Mouse (Mus musculus) ES-E14 (cell line): ENCODE measurements around the gene Ptgis. TPM values are rescaled to one million over a fixed set of nuclear protein-coding genes. Genes with fewer than 3 reads are reported as not detected.

Source experiments
- DNase-seq: peaks from one replicate; pipeline ENCODE4 v3.0.0-alpha.2; 2013; ENCODE audit warnings: low read depth, low spot score
- H3K27ac ChIP-seq: 2 replicates; pipeline ENCODE4 v1.5.1; 2012; ENCODE audit warnings: low read depth, mild to moderate bottlenecking, low read length, moderate library complexity, mixed read lengths; ENCODE audit not compliant: poor library complexity, insufficient read depth, severe bottlenecking
- H3K36me3 ChIP-seq: 2 replicates; pipeline ENCODE4 v1.6.1; 2012; ENCODE audit warnings: mild to moderate bottlenecking, low read length, moderate library complexity, mixed read lengths; ENCODE audit not compliant: control insufficient read depth, poor library complexity, insufficient read depth, severe bottlenecking
- H3K4me1 ChIP-seq, 2 experiments: fragments of 150-350 bp in 1 of 2; sonication (generic) in 1 of 2; 2 replicates each; pipeline ENCODE4 v1.6.1; 2012; ENCODE audit warnings: low read length in 2 of 2, mild to moderate bottlenecking in 1 of 2, mixed read lengths in 1 of 2; ENCODE audit not compliant: control insufficient read depth in 2 of 2, insufficient read depth in 2 of 2, poor library complexity in 1 of 2
- H3K4me3 ChIP-seq, 2 experiments: fragments of 150-350 bp in 1 of 2; sonication (generic) in 1 of 2; 2 replicates each; pipeline ENCODE4 v1.5.1; 2012; ENCODE audit warnings: low read length in 2 of 2, low read depth in 1 of 2, mild to moderate bottlenecking in 1 of 2, mixed read lengths in 1 of 2; ENCODE audit not compliant: insufficient read depth in 1 of 2, poor library complexity in 1 of 2, severe bottlenecking in 1 of 2
- H3K9ac ChIP-seq: 2 replicates; pipeline ENCODE4 v1.6.1; 2012; ENCODE audit warnings: low read depth, mild to moderate bottlenecking, low read length, mixed read lengths; ENCODE audit not compliant: poor library complexity, insufficient read depth, severe bottlenecking
- H3K9me3 ChIP-seq: fragments of 150-350 bp; sonication (generic); 2 replicates; pipeline ENCODE4 v1.6.1; 2012; ENCODE audit warnings: low read depth, mild to moderate bottlenecking, low read length; ENCODE audit not compliant: control insufficient read depth, insufficient read depth
- CHD2 ChIP-seq: IDR thresholded peaks from 2 replicates; pipeline ENCODE4 v1.6.1; 2014; ENCODE audit warnings: mild to moderate bottlenecking, low read depth, low read length, inconsistent platforms
- HCFC1 ChIP-seq: IDR thresholded peaks from 2 replicates; pipeline ENCODE4 v1.6.1; 2012; ENCODE audit warnings: low read length, inconsistent platforms, borderline replicate concordance; ENCODE audit not compliant: insufficient read depth
- MAFK ChIP-seq: IDR thresholded peaks from 2 replicates; pipeline ENCODE4 v1.6.1; 2014; ENCODE audit warnings: mild to moderate bottlenecking, low read depth, low read length, inconsistent platforms; ENCODE audit not compliant: insufficient read depth
- ZC3H11A ChIP-seq: IDR thresholded peaks from 2 replicates; pipeline ENCODE4 v1.6.1; 2012; ENCODE audit warnings: low read depth, mild to moderate bottlenecking, inconsistent platforms, low read length, borderline replicate concordance
- ZNF384 ChIP-seq: IDR thresholded peaks from 2 replicates; pipeline ENCODE4 v1.6.1; 2012; ENCODE audit warnings: low read depth, low read length, inconsistent platforms
- in situ Hi-C, 2 experiments: fragments of 600-800 bp; cut with MboI; formaldehyde crosslinking; loops; one replicate each; pipeline ENCODE4 v1.15.1; 2025; ENCODE audit warnings: low sequenced_read_pairs in 2 of 2, inconsistent platforms in 1 of 2; ENCODE audit not compliant: unreplicated experiment in 2 of 2
- total RNA-seq: library from RNA; depleted of rRNA; stranded (reverse); fragments of 300-350 nt; gene quantifications from 2 replicates; pipeline ENCODE4 v1.2.3, GENCODE M21; 2012

The Ptgis gene
- total RNA-seq, 1 experiment, result 16.1 TPM

DNA sequence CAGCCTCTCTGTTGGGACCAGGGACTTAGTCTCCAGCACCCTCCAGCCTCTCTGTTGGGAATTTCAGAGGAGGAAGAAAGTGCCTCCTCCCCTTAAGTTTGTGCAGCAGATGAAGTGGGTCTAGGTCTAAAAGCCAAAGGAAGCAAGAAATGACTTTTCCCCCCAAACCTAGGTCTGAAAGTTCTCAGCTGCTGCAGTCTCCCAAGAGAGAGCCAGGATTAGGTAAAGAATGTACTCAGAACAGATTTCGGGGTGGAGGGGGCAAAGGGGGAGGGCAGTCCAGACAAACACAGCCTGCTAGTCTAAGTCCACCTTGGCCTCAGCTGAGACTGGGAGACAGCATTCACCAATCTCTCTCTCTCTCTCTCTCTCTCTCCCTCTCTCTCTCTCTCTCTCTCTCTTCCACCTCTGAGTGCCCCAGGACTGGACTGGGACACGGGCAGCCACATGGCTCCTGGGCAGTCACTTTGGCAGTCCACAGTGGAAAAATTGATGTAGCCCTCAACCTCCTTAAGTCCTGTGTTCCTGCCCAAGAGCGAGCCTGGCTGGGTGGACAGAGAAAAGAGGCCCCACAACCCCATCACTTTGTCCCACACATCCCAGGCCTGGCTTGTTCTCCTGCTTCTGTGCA lies 11.8 kb upstream of the Ptgis start:
- Histone ChIP-seq H3K9ac (no peak overlapping the region), H3K36me3 (no peaks in the 10 kb centered on the region), H3K4me3 (no peak overlapping the region), H3K9me3 (no peaks in the 10 kb centered on the region), H3K27ac (no peak overlapping the region; the same call in 1 of the 2 replicates), H3K4me1 (peaks cover 3 to 39% of the 10 kb centered on the region in 2 experiments; a peak in 2 of 4 replicates)
- DNase-seq, result no peak
- in situ Hi-C loops, result no loop called here
- TF ChIP-seq ZC3H11A (no peak), MAFK (no peak), ZNF384 (no peak), CHD2 (no peak), HCFC1 (no peak)

DNA sequence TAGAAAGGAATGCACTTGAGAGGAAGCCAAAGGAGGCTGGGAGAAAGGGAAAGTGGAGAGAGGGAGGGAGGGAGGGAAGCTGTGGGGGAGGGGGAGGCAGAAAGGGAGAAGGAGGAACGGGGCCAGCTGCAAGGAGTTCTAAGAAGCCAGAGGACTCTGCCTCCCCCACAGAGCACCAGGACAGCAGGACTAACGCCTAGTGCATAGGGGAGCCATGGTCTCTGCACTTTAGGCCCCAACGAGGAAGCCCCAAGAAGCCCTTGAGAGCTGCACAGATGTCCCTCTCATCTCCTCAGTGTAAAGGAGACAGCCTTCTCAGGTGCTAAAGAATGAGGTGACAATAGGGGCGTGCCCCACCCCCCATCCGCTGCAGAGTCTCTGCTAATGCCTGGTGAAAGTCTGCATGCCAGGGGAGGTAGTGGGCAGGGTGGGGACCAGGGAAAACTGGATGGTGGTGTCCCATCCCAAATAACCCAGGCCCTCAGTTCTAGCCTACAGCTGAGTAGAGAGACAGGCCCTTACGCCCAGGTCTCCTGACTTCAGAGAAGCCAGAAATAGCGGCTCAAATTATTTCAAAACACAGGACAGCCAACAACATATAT lies 10.4 kb upstream of the Ptgis start:
- H3K9me3 ChIP-seq, result no peaks in the 10 kb centered on the region
- H3K27ac ChIP-seq, result no peak overlapping the region; the same call in 1 of the 2 replicates
- H3K36me3 ChIP-seq, result no peaks in the 10 kb centered on the region
- in situ Hi-C loops, result no loop called here
- no peak overlapping the region for H3K4me3 ChIP-seq
- no peak for DNase-seq
- peaks cover 3 to 39% of the 10 kb centered on the region in 2 experiments; a peak in 2 of 4 replicates for H3K4me1 ChIP-seq
- TF ChIP-seq CHD2, result no peak
- no peak for TF ChIP-seq ZC3H11A
- TF ChIP-seq HCFC1, result no peak
- no peak for TF ChIP-seq MAFK
- no peak for TF ChIP-seq ZNF384
- H3K9ac ChIP-seq, result no peak overlapping the region

DNA sequence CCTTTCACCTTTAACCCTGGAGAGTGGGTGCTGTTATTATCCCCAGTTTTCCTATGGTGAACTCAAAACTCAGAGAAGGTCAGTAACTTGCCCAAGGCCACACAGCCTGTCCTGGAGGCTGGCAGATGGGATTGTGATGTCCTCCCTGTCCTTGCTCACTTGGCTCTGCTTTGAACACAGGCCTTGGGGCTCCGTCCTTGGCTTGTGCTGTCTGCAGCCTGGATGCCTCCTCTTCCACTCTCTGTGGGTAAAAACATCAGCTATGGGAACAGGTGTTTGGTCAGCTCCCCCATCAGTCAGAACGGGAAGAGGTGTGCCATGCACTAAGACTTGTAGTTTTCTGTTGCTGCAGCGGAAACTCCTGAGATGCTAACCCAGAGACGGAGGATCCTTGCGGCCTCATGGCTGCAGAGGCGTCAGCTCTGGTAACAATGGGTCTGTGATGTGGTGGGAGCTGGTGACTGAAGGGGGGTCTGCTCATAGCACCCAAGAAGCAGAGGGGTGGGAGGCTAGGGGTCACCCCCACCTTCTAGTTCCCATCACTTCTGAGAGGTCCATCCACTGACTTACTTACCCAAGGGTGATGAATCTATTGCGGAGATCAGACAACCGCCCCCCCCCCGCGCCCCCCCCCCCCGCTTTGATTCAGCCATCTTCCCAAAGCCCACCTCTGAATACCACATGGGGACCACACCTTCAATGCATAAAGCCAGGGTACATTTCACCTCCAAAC lies 9.8 kb upstream of the Ptgis start:
- Histone ChIP-seq H3K36me3 (no peaks in the 10 kb centered on the region), H3K9me3 (no peaks in the 10 kb centered on the region), H3K27ac (no peak overlapping the region; the same call in 1 of the 2 replicates), H3K4me1 (peaks cover 3 to 39% of the 10 kb centered on the region in 2 experiments; a peak in 2 of 4 replicates), H3K4me3 (no peak overlapping the region), H3K9ac (peak overlapping the region; percentile 32; the same call in 1 of the 2 replicates)
- in situ Hi-C loops, result no loop called here
- no peak for DNase-seq
- TF ChIP-seq HCFC1, result no peak
- TF ChIP-seq CHD2, result no peak
- TF ChIP-seq ZNF384, result no peak
- TF ChIP-seq MAFK, result no peak
- TF ChIP-seq ZC3H11A, result no peak

DNA sequence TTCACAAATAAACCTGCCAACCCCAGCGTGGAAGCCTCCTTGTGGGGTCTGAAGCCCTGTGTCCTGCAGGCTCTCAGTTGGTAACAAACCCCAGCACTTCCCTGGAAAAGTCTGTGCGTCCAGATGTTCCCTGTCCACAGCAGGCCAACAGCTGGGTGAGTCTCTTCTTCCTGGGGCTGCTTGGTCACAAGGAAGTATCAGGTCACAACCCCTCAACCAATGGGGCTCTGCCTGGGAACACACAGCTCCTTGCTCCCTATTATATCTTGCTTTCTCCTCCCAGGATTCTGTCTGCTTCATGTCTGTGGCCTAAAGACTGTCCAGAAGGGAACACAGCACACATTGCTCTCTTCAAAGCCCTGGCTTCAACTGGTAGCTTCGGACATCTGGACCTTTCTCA lies 9.2 kb upstream of the Ptgis start:
- in situ Hi-C loops, result no loop called here
- Histone ChIP-seq H3K9me3 (no peaks in the 10 kb centered on the region), H3K36me3 (no peaks in the 10 kb centered on the region), H3K9ac (peak overlapping the region; percentile 32; the same call in 1 of the 2 replicates), H3K4me3 (no peak overlapping the region), H3K27ac (no peak overlapping the region), H3K4me1 (peaks cover 3 to 35% of the 10 kb centered on the region in 2 experiments; a peak in 2 of 4 replicates)
- TF ChIP-seq ZNF384, result no peak
- TF ChIP-seq CHD2, result no peak
- TF ChIP-seq MAFK, result no peak
- TF ChIP-seq HCFC1, result no peak
- TF ChIP-seq ZC3H11A, result no peak
- DNase-seq, result no peak
